Mouse (Mus musculus): ENCODE data around the gene Farp1. TPM values are rescaled to one million over a fixed set of nuclear protein-coding genes. Genes with fewer than 3 reads are reported as not detected.
"Not testable (repeated sequence)": the region's sequence is repeated elsewhere in the genome, so short reads cannot be mapped to it uniquely, and the experiment has no call there.

The Farp1 gene
- polyA plus RNA-seq, 1 experiment from 2014 or later: 45.2 TPM

DNA sequence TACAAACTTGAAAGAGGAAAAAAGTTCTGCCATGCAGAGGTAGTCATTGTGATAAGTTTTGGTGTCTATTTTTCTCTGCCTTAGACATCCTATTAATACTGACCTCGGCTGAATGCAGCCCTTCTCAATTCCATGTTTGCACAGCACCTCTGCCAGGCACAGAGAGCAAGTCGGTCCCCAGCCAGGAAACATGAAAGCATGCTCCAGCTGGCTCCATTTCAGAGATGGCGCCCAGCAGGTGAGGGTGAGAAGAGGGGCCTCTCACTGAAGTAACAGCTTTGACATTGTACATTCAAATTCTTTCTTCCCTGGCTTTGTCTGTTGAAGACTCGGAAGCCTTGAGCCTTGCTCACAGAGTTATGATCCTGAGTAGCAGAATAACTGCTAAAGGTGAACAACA lies 140.9 kb downstream of the Farp1 start:
- Histone ChIP-seq H3K4me3 (replicated peaks; ENCODE audit: low read length) (no peak overlapping the region), H3K9ac (no peak overlapping the region), H3K9me3 (ENCODE audit: control insufficient read depth, low read length) (no peaks in the 10 kb centered on the region), H3K27me3 (ENCODE audit: control insufficient read depth, insufficient read depth, low read length) (no peaks in the 10 kb centered on the region), H3K4me1 (replicated peaks; ENCODE audit: control insufficient read depth, insufficient read depth, low read length) (peaks cover 23% of the 10 kb centered on the region), H3K27ac (no peak overlapping the region), H3K36me3 (replicated peaks; ENCODE audit: control insufficient read depth, insufficient read depth) (no peaks in the 10 kb centered on the region), H3K4me2 (replicated peaks) (no peak overlapping the region)
- no peak for ATAC-seq (ENCODE audit: low FRiP score)
- 76% methylated on average over 4 of the region's 4 CpGs for WGBS
- DNase-seq (ENCODE audit: low spot score): no peak

DNA sequence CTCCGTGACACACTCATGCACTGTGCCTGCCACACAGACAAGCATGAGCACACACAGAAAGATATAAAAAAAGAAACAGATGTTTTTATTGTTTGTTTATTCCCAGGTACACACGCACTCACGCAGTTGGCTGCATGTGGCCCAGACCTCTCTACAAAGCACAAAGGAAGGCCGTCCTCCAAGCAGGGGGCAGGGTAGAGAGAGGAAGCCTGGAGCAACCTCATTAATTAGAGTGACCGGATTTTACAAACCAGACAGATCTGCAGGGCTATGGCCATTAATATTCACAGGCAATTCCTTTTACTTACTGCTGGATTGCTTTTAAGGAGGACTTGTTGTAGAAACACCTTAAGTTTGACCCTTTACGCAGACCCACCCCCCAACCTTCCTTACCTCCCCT lies 142.9 kb downstream of the Farp1 start:
- Histone ChIP-seq H3K36me3 (replicated peaks; ENCODE audit: control insufficient read depth, insufficient read depth) (no peaks in the 10 kb centered on the region), H3K4me1 (replicated peaks; ENCODE audit: control insufficient read depth, insufficient read depth, low read length) (peaks cover 6% of the 10 kb centered on the region), H3K4me3 (replicated peaks; ENCODE audit: low read length) (no peak overlapping the region), H3K27me3 (ENCODE audit: control insufficient read depth, insufficient read depth, low read length) (no peaks in the 10 kb centered on the region), H3K4me2 (replicated peaks) (no peak overlapping the region), H3K9ac (no peak overlapping the region), H3K9me3 (ENCODE audit: control insufficient read depth, low read length) (no peaks in the 10 kb centered on the region), H3K27ac (no peak overlapping the region)
- DNase-seq (ENCODE audit: low spot score) (no peak), ATAC-seq (ENCODE audit: low FRiP score) (peak; percentile 22; the same call in 1 of the 2 replicates)
- WGBS: 70% methylated on average over 6 of the region's 6 CpGs

DNA sequence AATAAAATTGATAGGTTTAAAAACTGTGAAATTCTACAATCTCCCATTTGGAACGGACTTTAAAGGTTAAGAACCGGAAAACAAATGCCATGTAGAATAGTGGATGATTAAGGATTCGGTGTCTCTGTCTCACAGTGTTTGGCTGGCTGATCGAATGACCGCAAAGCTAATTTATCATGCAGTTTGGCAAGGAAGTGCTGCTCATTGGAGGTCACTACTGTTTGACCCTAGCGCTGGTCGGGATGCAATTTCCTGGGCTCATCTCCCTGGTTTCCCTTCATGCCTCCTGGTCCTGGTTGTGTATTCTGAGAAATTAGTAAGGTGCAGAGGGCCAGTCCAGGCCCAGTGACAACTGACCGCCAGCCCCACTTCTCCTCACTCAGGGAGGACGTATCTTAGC lies 145.6 kb downstream of the Farp1 start:
- Histone ChIP-seq H3K9ac (no peak overlapping the region), H3K27ac (no peak overlapping the region), H3K27me3 (ENCODE audit: control insufficient read depth, insufficient read depth, low read length) (no peaks in the 10 kb centered on the region), H3K4me1 (replicated peaks; ENCODE audit: control insufficient read depth, insufficient read depth, low read length) (no peaks in the 10 kb centered on the region), H3K4me2 (replicated peaks) (no peak overlapping the region), H3K4me3 (replicated peaks; ENCODE audit: low read length) (no peak overlapping the region), H3K9me3 (ENCODE audit: control insufficient read depth, low read length) (no peaks in the 10 kb centered on the region), H3K36me3 (replicated peaks; ENCODE audit: control insufficient read depth, insufficient read depth) (no peaks in the 10 kb centered on the region)
- ATAC-seq (ENCODE audit: low FRiP score) (no peak), DNase-seq (ENCODE audit: low spot score) (no peak)
- WGBS: 66% methylated on average over 9 of the region's 9 CpGs

DNA sequence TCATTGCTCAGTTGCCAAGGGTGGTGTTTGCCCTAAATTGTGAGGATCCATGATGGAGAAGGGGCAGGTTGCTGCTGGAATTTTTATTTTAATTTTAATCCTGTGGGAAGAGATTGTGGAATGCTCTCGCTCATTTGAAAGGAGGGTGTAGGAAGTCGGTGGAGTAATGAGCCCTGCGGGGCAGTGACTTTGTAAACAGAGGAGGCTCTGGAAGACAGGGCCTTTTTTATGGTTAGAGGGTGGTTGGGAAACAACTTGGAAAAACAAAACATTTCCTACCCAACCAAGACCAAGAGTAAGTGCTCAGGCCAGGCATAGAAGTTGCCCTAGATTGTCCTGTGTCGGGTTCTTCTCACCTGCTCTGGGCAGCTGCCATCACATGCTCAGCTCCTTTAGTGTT lies 146.8 kb downstream of the Farp1 start:
- 82% methylated on average over 4 of the region's 4 CpGs for WGBS
- H3K27me3 ChIP-seq (ENCODE audit: control insufficient read depth, insufficient read depth, low read length): no peaks in the 10 kb centered on the region
- no peak overlapping the region for H3K4me3 ChIP-seq (replicated peaks; ENCODE audit: low read length)
- no peak overlapping the region for H3K27ac ChIP-seq
- H3K4me2 ChIP-seq (replicated peaks): no peak overlapping the region
- DNase-seq (ENCODE audit: low spot score) (no peak), ATAC-seq (ENCODE audit: low FRiP score) (no peak)
- no peaks in the 10 kb centered on the region for H3K4me1 ChIP-seq (replicated peaks; ENCODE audit: control insufficient read depth, insufficient read depth, low read length)
- H3K9me3 ChIP-seq (ENCODE audit: control insufficient read depth, low read length): no peaks in the 10 kb centered on the region
- no peak overlapping the region for H3K9ac ChIP-seq
- no peaks in the 10 kb centered on the region for H3K36me3 ChIP-seq (replicated peaks; ENCODE audit: control insufficient read depth, insufficient read depth)

DNA sequence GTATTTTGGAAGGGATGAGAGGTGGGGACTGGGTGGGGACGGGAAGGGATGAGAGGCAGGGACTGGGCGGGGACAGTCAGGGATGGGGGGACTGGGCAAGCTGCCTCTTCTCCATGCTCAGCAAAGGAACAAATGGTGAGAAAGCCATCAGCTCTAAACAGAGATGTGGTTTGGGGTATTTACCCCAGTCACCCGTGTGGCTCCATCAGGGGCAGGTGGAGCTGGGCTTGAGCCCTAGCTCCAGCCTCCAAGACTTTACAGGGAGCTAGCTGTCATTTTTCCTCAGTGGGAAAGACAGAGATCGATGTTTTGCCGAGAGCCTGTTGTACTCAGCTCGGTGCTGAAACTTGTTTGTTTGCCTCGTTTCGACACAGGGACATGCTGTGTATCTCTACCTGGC lies 148.0 kb downstream of the Farp1 start:
- no peak overlapping the region for H3K27ac ChIP-seq
- H3K4me1 ChIP-seq (replicated peaks; ENCODE audit: control insufficient read depth, insufficient read depth, low read length): no peaks in the 10 kb centered on the region
- H3K4me3 ChIP-seq (replicated peaks; ENCODE audit: low read length): no peak overlapping the region
- no peak overlapping the region for H3K9ac ChIP-seq
- H3K4me2 ChIP-seq (replicated peaks): no peak overlapping the region
- no peak for ATAC-seq (ENCODE audit: low FRiP score)
- H3K27me3 ChIP-seq (ENCODE audit: control insufficient read depth, insufficient read depth, low read length): no peaks in the 10 kb centered on the region
- H3K36me3 ChIP-seq (replicated peaks; ENCODE audit: control insufficient read depth, insufficient read depth): no peaks in the 10 kb centered on the region
- no peaks in the 10 kb centered on the region for H3K9me3 ChIP-seq (ENCODE audit: control insufficient read depth, low read length)
- DNase-seq (ENCODE audit: low spot score): no peak
- WGBS: 89% methylated on average over 8 of the region's 8 CpGs

DNA sequence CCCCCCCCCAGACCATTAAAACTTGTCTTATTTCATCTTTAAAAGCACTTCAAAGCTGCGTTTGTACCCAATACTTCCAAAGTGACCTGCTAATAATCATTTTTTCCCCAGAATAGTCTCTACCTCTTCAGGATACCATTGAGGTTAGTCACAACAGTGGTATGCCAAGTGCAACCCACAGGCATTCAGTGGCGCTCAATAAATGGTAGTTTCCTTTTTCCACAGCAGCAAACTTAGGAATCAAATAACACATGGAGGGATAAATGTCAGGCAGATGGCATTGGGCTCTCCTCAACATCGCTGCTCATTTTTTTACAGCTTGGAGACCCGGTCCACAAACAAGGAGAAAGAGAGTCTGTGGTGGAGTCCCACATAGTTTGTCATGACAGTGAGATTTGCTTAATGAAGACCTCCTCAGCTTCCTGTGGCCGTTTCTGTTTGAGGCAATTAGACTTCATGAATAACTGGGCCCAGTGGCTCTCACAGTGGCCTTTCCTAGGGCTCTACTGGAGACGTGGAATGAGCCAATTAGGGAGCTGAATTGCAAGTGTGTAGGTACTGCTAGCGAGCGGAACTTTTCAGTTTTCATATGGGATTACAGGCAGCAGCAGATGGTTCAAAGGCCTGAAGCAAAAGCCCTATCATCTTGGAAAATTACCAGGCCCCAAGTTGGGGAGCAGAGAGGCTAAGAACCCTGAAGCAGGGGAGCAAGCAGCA lies 148.6 kb downstream of the Farp1 start:
- H3K9me3 ChIP-seq (ENCODE audit: control insufficient read depth, low read length): no peaks in the 10 kb centered on the region
- no peaks in the 10 kb centered on the region for H3K27me3 ChIP-seq (ENCODE audit: control insufficient read depth, insufficient read depth, low read length)
- H3K4me1 ChIP-seq (replicated peaks; ENCODE audit: control insufficient read depth, insufficient read depth, low read length): no peaks in the 10 kb centered on the region
- H3K9ac ChIP-seq: no peak overlapping the region
- no peak overlapping the region for H3K4me2 ChIP-seq (replicated peaks)
- no peak overlapping the region for H3K27ac ChIP-seq
- H3K4me3 ChIP-seq (replicated peaks; ENCODE audit: low read length): no peak overlapping the region
- 78% methylated on average over 8 of the region's 8 CpGs for whole genome bisulfite sequencing
- ATAC-seq (ENCODE audit: low FRiP score) (no peak), DNase-seq (ENCODE audit: low spot score) (no peak)
- no peaks in the 10 kb centered on the region for H3K36me3 ChIP-seq (replicated peaks; ENCODE audit: control insufficient read depth, insufficient read depth)

DNA sequence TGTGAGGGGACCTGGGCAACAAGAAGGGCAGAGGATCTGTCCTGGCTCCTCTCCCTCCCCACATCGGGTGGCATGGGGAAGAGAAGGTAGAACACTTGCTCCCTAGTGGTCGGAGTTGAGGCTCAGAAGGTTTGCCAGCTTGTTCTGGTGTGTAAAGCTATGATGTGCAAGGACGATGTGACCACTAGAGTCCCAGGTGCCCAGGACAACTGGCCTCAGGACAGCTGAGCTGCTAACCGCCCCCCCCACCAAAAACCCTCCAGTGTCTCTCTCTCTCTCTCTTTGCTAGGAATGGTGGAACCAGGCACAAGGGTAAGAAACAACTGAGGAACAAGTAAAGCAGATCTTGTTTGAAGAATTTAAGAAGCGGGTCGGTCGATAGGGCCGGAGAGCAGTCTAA lies 149.4 kb downstream of the Farp1 start:
- Histone ChIP-seq H3K4me3 (replicated peaks; ENCODE audit: low read length) (no peak overlapping the region), H3K4me2 (replicated peaks) (no peak overlapping the region), H3K9me3 (ENCODE audit: control insufficient read depth, low read length) (no peaks in the 10 kb centered on the region), H3K36me3 (replicated peaks; ENCODE audit: control insufficient read depth, insufficient read depth) (no peaks in the 10 kb centered on the region), H3K9ac (no peak overlapping the region), H3K4me1 (replicated peaks; ENCODE audit: control insufficient read depth, insufficient read depth, low read length) (no peaks in the 10 kb centered on the region), H3K27ac (no peak overlapping the region), H3K27me3 (ENCODE audit: control insufficient read depth, insufficient read depth, low read length) (no peaks in the 10 kb centered on the region)
- WGBS: 98% methylated on average over 8 of the region's 8 CpGs
- no peak for DNase-seq (ENCODE audit: low spot score)
- ATAC-seq (ENCODE audit: low FRiP score): no peak

DNA sequence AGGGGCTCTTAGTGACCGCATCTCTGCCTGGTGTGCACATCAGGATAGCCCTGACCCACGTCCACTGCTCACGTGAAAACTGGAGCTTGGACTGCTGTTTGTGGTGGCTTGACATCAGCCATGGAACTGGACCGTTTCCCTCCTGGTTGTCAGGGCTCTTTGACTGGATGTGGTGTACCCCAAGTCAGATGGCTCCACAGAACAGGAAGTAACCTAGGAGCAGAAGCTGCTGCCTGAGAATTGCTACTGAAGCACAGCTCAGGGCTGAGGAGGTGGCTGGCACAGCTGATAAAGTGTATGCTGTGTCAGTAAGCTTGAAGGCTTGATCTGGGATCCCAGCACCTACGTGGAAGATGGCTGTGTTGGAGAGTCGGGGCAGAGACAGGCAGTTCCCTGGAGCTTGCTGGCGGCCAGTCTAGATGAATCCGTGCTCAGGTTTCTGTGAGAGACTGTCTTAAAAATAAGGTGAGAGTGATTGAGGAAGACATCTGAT lies 151.4 kb downstream of the Farp1 start:
- Histone ChIP-seq H3K9me3 (ENCODE audit: control insufficient read depth, low read length) (no peaks in the 10 kb centered on the region), H3K4me2 (replicated peaks) (no peak overlapping the region), H3K4me3 (replicated peaks; ENCODE audit: low read length) (no peak overlapping the region), H3K27me3 (ENCODE audit: control insufficient read depth, insufficient read depth, low read length) (no peaks in the 10 kb centered on the region), H3K36me3 (replicated peaks; ENCODE audit: control insufficient read depth, insufficient read depth) (no peaks in the 10 kb centered on the region), H3K9ac (no peak overlapping the region), H3K27ac (no peak overlapping the region), H3K4me1 (replicated peaks; ENCODE audit: control insufficient read depth, insufficient read depth, low read length) (peaks cover 1% of the 10 kb centered on the region; the same call in 1 of the 2 replicates)
- 92% methylated on average over 8 of the region's 8 CpGs for WGBS
- DNase-seq (ENCODE audit: low spot score) (no peak), ATAC-seq (ENCODE audit: low FRiP score) (no peak)

DNA sequence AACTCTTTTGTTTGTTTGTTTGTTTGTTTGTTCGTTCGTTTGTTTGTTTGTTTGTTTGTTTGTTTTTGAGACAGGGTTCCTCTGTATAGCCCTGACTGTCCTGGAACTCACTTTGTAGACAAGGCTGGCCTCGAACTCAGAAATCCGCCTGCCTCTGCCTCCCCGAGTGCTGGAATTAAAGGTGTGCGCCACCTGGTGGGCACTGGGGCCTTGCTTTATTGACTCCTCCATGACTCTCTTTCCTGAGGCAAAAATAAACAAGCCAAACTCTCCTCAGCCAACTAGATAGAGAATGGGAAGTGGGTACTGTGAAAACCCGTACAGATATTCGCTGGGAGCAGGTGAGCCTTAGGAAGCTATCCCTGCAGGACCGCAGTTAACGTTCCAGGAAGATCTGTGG lies 154.8 kb downstream of the Farp1 start:
- H3K4me2 ChIP-seq (replicated peaks): not testable (repeated sequence)

DNA sequence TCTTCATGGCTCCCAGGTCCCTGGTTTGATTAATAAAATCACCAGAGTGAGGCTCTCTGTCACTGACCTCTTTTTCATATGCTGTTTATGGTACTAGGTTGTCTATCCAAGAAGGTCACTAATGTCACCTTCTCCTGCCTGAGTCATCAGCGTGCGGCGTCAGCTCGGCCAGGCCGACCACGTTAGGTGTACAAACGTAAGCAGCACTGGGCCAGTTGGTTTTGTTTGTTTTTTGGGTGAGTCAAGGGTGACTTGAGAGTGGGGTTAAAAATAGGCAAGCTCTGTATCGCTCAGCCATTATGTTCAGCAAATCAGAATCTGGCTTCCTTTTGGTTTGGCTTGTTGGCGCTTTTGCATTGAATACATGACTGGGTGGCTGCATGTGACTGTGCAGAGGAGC lies 155.4 kb downstream of the Farp1 start:
- peaks cover 4% of the 10 kb centered on the region; the same call in 1 of the 2 replicates for H3K4me1 ChIP-seq (replicated peaks; ENCODE audit: control insufficient read depth, insufficient read depth, low read length)

More for the DNA sequence above, 154.8 kb downstream of the Farp1 start:
- H3K27ac ChIP-seq; H3K36me3 ChIP-seq (replicated peaks; ENCODE audit: control insufficient read depth, insufficient read depth); ATAC-seq (ENCODE audit: low FRiP score); H3K9me3 ChIP-seq (ENCODE audit: control insufficient read depth, low read length); H3K27me3 ChIP-seq (ENCODE audit: control insufficient read depth, insufficient read depth, low read length); H3K9ac ChIP-seq; H3K4me1 ChIP-seq (replicated peaks; ENCODE audit: control insufficient read depth, insufficient read depth, low read length); H3K4me3 ChIP-seq (replicated peaks; ENCODE audit: low read length); DNase-seq (ENCODE audit: low spot score): not testable (repeated sequence)
- WGBS: 97% methylated on average over 10 of the region's 10 CpGs

More for the DNA sequence above, 155.4 kb downstream of the Farp1 start:
- WGBS: 95% methylated on average over 9 of the region's 9 CpGs
- H3K27me3 ChIP-seq (ENCODE audit: control insufficient read depth, insufficient read depth, low read length): no peaks in the 10 kb centered on the region
- no peak overlapping the region for H3K9ac ChIP-seq
- no peaks in the 10 kb centered on the region for H3K36me3 ChIP-seq (replicated peaks; ENCODE audit: control insufficient read depth, insufficient read depth)
- no peak overlapping the region for H3K4me3 ChIP-seq (replicated peaks; ENCODE audit: low read length)
- DNase-seq (ENCODE audit: low spot score) (no peak), ATAC-seq (ENCODE audit: low FRiP score) (no peak)
- no peak overlapping the region for H3K27ac ChIP-seq
- no peak overlapping the region for H3K4me2 ChIP-seq (replicated peaks)
- H3K9me3 ChIP-seq (ENCODE audit: control insufficient read depth, low read length): no peaks in the 10 kb centered on the region

Measured in hindbrain, embryonic 14.5 days (tissue).